Mouse (Mus musculus) gonadal fat pad, adult 2 months (tissue): ENCODE results near the gene Trap1. TPM values are rescaled to one million over a fixed set of nuclear protein-coding genes. Genes with fewer than 3 reads are reported as not detected.
"Not testable (repeated sequence)": the region's sequence is repeated elsewhere in the genome, so short reads cannot be mapped to it uniquely, and the experiment has no call there.

Experiments used
- DNase-seq: peaks from one replicate; pipeline ENCODE4 v3.0.0-alpha.2; 2012; ENCODE audit warnings: low read depth
- polyA plus RNA-seq: library from polyadenylated mRNA; depleted of rRNA; stranded (reverse); fragments of >200 nt; gene quantifications from 2 replicates; pipeline ENCODE4 v1.2.3, GENCODE M21; 2012; rRNA removed

Trap1 gene
- polyA plus RNA-seq = 90.6 and 105 TPM in 2 replicates

GRCm38 (mm10) chr16:4077384-4078061 lies at the start of gene Trap1:
Gene Trap1, minus strand, starts transcription at chr16:4077827.
- DNase-seq = peak; percentile 23

DNA sequence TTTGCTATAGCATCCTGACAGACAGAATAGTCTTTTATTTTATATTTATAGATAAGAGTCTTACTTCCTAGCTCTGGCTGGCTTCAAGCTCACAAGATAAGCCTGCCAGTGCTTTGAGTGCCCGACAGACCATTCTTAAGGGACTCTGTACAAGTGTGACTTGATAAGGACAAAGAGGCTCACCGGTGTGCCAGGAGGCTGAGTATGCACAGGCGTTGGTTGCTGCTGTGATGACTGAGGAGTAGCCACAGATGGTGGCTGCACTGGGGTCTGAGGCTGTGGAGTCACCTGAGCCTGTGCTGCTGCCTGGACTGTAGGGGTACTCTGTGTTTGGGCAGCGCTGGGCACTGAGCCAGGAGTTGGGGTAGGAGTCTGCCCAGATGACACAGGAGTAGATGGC lies 39.4 kb upstream of the Trap1 start:
- DNase-seq = no peak

DNA sequence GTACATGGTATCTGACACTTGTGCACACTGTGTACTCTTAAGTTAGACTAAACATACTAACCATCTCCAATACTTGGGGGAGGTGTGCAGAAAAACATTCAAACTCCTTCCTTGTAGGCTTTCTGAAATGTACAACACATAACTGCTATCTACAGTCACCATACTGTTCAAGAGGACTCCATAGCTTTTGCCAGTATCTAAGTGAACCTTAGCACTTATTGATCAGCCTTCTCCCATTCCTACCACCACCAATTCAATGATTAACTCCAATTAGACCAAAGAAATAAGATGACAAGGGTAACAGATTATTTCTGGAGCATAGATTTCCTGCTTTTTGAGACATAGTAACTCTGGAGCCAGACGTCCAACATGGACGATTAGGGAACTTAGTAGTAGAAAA lies 22.7 kb upstream of the Trap1 start:
- DNase-seq = no peak

- no peak for DNase-seq
Observed at GRCm38 (mm10) chr16:4097521-4097920, 19.9 kb upstream of the Trap1 start.

DNA sequence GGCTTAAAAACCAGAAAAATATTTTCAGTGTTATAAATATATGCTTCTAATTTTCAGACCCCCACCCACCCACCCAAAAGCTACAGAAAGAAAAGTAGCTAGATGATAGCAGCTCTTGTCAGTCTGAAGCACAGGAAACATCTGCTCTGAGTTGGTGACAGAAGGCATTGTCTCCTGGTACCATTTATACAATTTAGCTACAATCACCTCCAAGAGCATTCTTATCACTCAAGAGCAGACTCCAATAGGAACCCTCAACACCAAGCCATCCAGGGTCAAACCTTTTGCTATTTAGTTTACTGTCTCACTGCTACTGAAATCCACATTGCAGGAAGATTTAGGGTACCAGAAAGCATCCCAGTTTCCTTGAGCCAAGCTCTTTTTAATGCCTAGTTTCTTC lies 19.3 kb upstream of the Trap1 start:
- no peak for DNase-seq

GRCm38 (mm10) chr16:4096141-4096540 lies 18.5 kb upstream of the Trap1 start:
- no peak for DNase-seq

DNA sequence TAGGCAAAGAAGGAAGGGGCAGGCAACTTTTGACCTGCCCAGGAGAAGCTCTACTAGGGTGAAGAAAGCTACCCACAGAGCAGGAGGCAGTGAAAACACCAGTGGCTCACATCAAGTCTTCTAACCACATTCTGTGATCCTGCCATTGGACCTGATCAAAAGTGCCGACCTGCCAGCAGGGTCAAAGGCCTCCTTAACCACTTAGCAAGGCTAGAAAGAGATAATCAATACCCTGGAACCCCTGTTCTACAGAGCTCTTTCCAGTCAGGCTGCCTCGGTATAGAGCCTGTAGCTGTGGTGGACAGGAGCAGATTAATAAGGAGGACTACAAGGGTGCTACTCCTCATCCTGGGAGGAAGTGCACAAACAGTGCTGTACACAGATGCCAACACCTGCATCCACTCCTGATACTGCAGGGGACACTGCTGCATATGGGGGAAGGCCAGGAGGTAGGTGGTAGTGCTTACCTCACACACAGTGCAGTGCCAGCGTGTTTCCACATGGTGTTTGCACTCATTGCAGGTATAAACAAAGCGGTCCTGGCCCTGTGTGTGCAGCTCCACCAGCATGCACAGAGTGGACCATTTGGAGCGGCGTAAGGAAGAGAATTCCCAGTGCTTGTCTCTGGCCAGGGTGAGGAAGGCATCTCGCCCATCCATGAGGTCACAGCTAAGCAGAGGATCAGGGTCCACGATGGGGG lies 9.7 kb upstream of the Trap1 start:
- no peak for DNase-seq

DNA sequence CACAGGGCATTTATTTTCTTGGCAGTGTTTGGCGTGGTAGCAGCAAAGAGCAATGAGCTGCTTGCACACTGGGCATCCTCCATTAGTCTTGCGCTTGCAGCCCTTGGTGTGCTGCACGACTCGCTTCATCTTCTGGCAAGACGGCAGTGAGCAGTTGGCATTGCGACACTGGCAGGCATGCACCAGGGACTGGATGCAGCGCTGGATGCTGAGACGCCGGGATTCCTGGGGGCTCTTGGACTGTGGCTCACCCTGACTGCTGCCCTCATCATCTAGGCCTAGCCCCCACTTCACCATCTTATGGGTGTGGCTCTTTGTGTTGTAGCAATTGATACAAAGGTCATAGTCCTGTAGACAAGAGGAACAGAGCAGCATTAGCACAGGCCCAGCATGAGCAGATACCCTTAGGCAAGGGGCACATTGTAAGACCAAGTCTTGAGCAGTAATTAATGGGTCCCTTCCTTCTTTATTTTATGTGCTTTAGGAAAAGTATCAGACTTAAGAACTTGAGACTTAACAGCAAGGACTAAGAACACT lies 8.3 kb upstream of the Trap1 start:
- no peak for DNase-seq

- no peak for DNase-seq
Observed at GRCm38 (mm10) chr16:4085051-4085450, 7.4 kb upstream of the Trap1 start.

- not testable (repeated sequence) for DNase-seq
Observed at GRCm38 (mm10) chr16:4080419-4080818, 2.8 kb upstream of the Trap1 start.

- DNase-seq = no peak
Observed at GRCm38 (mm10) chr16:4079656-4080055, 2.0 kb upstream of the Trap1 start.

DNA sequence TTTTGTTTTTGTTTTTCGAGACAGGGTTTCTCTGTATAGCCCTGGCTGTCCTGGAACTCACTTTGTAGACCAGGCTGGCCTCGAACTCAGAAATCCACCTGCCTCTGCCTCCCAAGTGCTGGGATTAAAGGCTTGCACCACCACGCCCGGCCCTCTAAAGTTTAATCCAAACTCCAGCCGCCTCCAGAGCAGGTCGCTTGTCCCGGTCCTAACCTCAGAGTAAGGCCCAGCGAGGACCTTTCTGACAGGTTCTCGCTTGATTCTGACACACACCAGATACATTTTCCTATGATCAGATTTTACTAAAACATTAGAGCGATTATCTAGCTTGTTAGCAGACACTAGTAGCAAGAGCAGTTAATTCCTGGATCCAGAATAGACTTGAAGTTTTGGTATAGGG lies 675 bp upstream of the Trap1 start:
- DNase-seq = not testable (repeated sequence)

GRCm38 (mm10) chr16:4074836-4075235 lies 2.8 kb downstream of the Trap1 start:
- no peak for DNase-seq

DNA sequence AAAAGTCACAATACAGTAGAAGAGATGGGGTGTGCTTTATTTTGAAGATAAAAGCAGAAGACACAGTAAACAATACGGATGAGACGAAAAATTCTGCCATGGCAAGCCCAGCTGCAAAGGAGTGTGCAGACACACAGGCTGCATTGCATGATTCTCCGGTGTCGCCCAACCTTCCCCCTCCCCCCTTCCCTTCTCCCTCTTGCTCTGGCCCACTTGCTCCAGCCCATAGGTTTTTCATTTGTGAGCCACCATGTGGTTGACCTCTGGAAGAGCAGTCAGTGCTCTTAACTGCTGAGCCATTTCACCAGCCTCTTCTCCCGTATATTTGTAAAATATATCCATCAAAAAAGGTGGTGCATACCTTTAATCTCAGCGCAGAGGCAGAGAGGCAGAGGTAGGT lies 3.3 kb downstream of the Trap1 start:
- no peak for DNase-seq

- no peak for DNase-seq
Observed at GRCm38 (mm10) chr16:4068588-4068987, 9.0 kb downstream of the Trap1 start.

DNA sequence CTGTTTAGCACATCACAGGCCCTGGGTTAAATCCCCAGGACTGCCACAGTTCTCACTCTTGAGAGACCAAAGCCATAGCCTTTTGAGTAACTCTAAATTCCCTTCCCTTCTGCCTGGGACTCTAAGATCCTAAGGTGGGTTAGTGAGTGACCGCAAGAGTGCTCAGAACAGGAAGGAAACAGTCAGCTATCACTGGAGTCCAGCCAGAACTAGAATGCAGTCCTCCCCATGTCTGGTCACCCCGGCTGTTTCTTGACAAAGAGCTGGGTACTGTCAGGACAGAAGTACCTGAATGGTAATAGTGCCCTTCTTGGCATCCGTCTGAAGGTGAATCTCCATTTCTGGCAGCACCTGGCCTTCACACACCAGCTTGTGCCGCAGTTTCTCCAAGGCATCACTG lies 12.7 kb downstream of the Trap1 start:
- no peak for DNase-seq

DNA sequence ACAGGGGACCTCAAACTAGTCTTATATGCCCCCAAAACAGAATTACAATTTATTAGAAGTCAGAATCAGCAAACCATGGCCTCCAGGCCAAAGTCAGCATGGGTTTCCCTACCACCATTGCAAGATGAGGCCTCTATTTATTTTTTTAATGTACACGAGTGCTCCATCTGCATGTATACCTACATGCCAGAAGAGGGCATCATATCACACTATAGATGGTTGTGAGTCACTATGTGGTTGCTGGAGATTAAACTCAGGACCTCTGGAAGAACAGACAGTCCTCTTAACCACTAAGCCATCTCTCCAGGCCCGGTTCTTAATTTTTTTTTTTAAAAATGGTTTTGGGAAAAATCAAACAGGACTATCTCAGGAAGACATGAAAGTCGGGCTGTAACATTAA lies 23.8 kb downstream of the Trap1 start:
- no peak for DNase-seq

DNA sequence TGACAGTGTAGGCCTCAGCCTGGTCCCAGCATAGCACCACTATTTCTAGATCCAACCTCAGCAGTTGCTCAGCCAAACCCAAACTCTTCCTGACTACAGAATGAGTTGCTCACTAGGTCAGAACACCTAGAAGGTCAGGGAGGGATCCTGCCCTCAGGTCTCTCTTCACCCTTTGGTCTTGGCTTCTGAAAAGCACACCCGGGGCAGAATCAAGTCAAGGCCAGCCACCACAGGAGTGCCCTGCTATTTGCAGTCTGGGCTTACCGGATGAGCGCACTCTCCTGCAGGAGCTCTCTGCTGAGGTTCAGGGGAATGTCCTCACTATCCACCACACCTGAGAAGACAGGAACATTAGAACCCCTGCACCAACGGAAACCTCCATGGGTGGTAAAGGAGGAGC lies 25.0 kb downstream of the Trap1 start:
- DNase-seq = no peak

DNA sequence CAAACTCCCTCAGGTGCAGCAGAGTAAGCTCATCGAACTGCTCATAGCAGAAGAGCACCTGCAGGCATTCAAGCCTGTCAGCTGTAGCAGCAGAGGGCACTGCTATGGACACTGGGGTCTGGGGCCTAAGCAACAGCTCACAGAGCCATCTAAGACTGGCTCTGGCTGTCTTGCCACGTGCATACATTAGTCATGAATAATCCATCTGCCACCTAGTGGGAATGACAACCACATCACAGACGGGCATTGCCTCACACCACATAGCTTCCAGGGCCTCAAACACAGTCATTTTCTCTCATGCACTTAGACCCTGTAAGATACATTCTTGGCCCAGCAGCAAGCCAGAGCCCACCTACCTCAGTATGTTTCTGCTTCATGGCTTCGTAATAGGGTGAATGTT lies 32.1 kb downstream of the Trap1 start:
- DNase-seq = no peak

GRCm38 (mm10) chr16:4044093-4044492 lies 33.5 kb downstream of the Trap1 start:
- DNase-seq = no peak

- DNase-seq = no peak
Observed at GRCm38 (mm10) chr16:4041646-4042045, 36.0 kb downstream of the Trap1 start.

- no peak for DNase-seq
Observed at GRCm38 (mm10) chr16:4040206-4040605, 37.4 kb downstream of the Trap1 start.

- DNase-seq = no peak
Observed at GRCm38 (mm10) chr16:4037690-4038089, 39.9 kb downstream of the Trap1 start.
